Mouse (Mus musculus) hindbrain, embryonic 14.5 days (tissue): ENCODE data around the gene Ccdc47. TPM values are rescaled to one million over a fixed set of nuclear protein-coding genes. Genes with fewer than 3 reads are reported as not detected.

Experiments used
- ATAC-seq: fragments of 200-750 bp; cut with Nextera tagmentation; 2 replicates; pipeline ENCODE4 v1.8.0; 2017; ENCODE audit warnings: moderate number of reproducible peaks, mild to moderate bottlenecking, moderate TSS enrichment, moderate library complexity; ENCODE audit not compliant: low FRiP score
- DNase-seq: peaks from one replicate; pipeline ENCODE4 v3.0.0-alpha.2; 2015; ENCODE audit warnings: low spot score
- H3K27ac ChIP-seq: fragments of 300-500 bp; sonication (generic); 2 replicates; pipeline ENCODE4 v1.5.1; 2014; ENCODE audit warnings: mild to moderate bottlenecking, moderate library complexity
- H3K27me3 ChIP-seq: fragments of 300-500 bp; sonication (generic); 2 replicates; pipeline ENCODE4 v1.6.1; 2014; ENCODE audit warnings: mild to moderate bottlenecking, low read length, mixed read lengths; ENCODE audit not compliant: control insufficient read depth, insufficient read depth
- H3K36me3 ChIP-seq: fragments of 300-500 bp; sonication (generic); replicated peaks from 2 replicates; pipeline ENCODE4 v1.6.1; 2014; ENCODE audit not compliant: control insufficient read depth, insufficient read depth
- H3K4me1 ChIP-seq: fragments of 300-500 bp; sonication (generic); replicated peaks from 2 replicates; pipeline ENCODE4 v1.6.1; 2014; ENCODE audit warnings: antibody characterized with exemption, low read length, mixed read lengths; ENCODE audit not compliant: control insufficient read depth, insufficient read depth
- H3K4me2 ChIP-seq: fragments of 300-500 bp; sonication (generic); replicated peaks from 2 replicates; pipeline ENCODE4 v1.6.1; 2014; ENCODE audit warnings: mild to moderate bottlenecking, moderate library complexity
- H3K4me3 ChIP-seq: fragments of 300-500 bp; sonication (generic); replicated peaks from 2 replicates; pipeline ENCODE4 v1.5.1; 2014; ENCODE audit warnings: mild to moderate bottlenecking, low read length
- H3K9ac ChIP-seq: fragments of 300-500 bp; sonication (generic); 2 replicates; pipeline ENCODE4 v1.6.1; 2014
- H3K9me3 ChIP-seq: fragments of 300-500 bp; sonication (generic); 2 replicates; pipeline ENCODE4 v1.6.1; 2016; ENCODE audit warnings: low read length; ENCODE audit not compliant: control insufficient read depth
- WGBS: fragments of 180-500 bp; shearing (Covaris S2); extraction: QIAGEN DNeasy Blood & Tissue Kit; methylation state at CpG from one replicate; pipeline ENCODE4 v1.1.7; 2014; 5-methylcytosine and 5-hydroxymethylcytosine counted together
- polyA plus RNA-seq: library from polyadenylated mRNA; unstranded; fragments of >200 nt; fragmentation: Nextera tagmentation; extraction: Ambion mirVana; gene quantifications from 2 replicates; pipeline ENCODE4 v1.2.1, GENCODE M21; 2014

Gene Ccdc47
- polyA plus RNA-seq, 1 experiment from 2014 or later, result 76.6 TPM

- Histone ChIP-seq H3K9ac (no peak overlapping the region), H3K4me1 (no peaks in the 10 kb centered on the region), H3K27me3 (no peaks in the 10 kb centered on the region), H3K4me3 (no peak overlapping the region), H3K9me3 (no peaks in the 10 kb centered on the region), H3K36me3 (peaks cover 87% of the 10 kb centered on the region), H3K4me2 (no peak overlapping the region), H3K27ac (no peak overlapping the region)
- WGBS, result 94% methylated on average over 3 of the region's 3 CpGs
- ATAC-seq, result no peak
- DNase-seq, result no peak
These were observed 64.9 kb downstream of the Ccdc47 start for GRCm38 (mm10) chr11:106151219-106151618.

Other genes starting within 250 kb of the Ccdc47 start
- gene Ace, start 248.4 kb downstream of the Ccdc47 start, polyA plus RNA-seq, result 6.0 and 6.8 TPM in 2 replicates
- gene Ace3, start 221.7 kb downstream of the Ccdc47 start, polyA plus RNA-seq, result not detected in 2 replicates
- gene Kcnh6, start 208.2 kb downstream of the Ccdc47 start, polyA plus RNA-seq, result 2.3 and 2.5 TPM in 2 replicates
- gene Dcaf7, start 179.5 kb downstream of the Ccdc47 start, polyA plus RNA-seq, result 156 and 176 TPM in 2 replicates
- 5.0 and 5.9 TPM in 2 replicates for gene Taco1, start 150.3 kb downstream of the Ccdc47 start, polyA plus RNA-seq
- 16.5 and 18.7 TPM in 2 replicates for gene Map3k3, start 131.7 kb downstream of the Ccdc47 start, polyA plus RNA-seq
- gene Gm10840, start 55.5 kb downstream of the Ccdc47 start, polyA plus RNA-seq, result not detected in 2 replicates
- gene Limd2, start 55.5 kb downstream of the Ccdc47 start, polyA plus RNA-seq, result 140 and 158 TPM in 2 replicates
- 27.4 and 30.1 TPM in 2 replicates for gene Strada, start 14.2 kb downstream of the Ccdc47 start, polyA plus RNA-seq
- gene Ddx42, start 582 bp upstream of the Ccdc47 start, polyA plus RNA-seq, result 78.0 and 82.2 TPM in 2 replicates
- gene Ftsj3, start 39.7 kb upstream of the Ccdc47 start, polyA plus RNA-seq, result 31.4 and 31.9 TPM in 2 replicates
- gene Psmc5, start 39.8 kb upstream of the Ccdc47 start, polyA plus RNA-seq, result 282 and 287 TPM in 2 replicates
- gene Smarcd2, start 56.6 kb upstream of the Ccdc47 start, polyA plus RNA-seq, result 12.8 and 16.8 TPM in 2 replicates
- 0.08 and 0.43 TPM in 2 replicates for gene Tcam1, start 60.3 kb upstream of the Ccdc47 start, polyA plus RNA-seq
- not detected in 2 replicates for gene Gh, start 85.5 kb upstream of the Ccdc47 start, polyA plus RNA-seq
- gene Cd79b, start 98.4 kb upstream of the Ccdc47 start, polyA plus RNA-seq, result 0.86 and 0.92 TPM in 2 replicates
- gene Scn4a, start 136.9 kb upstream of the Ccdc47 start, polyA plus RNA-seq, result not detected in 2 replicates
- gene Prr29, start 149.1 kb upstream of the Ccdc47 start, polyA plus RNA-seq, result not detected in 2 replicates
- gene Icam2, start 171.7 kb upstream of the Ccdc47 start, polyA plus RNA-seq, result 13.6 and 18.6 TPM in 2 replicates